7 mouse cellular contexts compared by ENCODE assay signal in genomic region chr5:146220879-146221714, GRCm38 (mm10). TPM values are rescaled to one million over a fixed set of nuclear protein-coding genes. Genes with fewer than 3 reads are reported as not detected.
A peak's percentile ranks its signal among the peaks of the same experiment; 100 is the strongest.
DNase-seq lines count a peak whose midpoint lies in the region; ATAC-seq lines count a peak whose summit lies in the region.

Gene Rnf6 (minus strand): TSS chr5:146221555.

- H3K4me3 ChIP-seq in embryonic facial prominence, embryonic 11.5 days (ENCODE audit: low read depth, low read length), result peak within 1 kb of the TSS; percentile 74
- H3K4me3 ChIP-seq in limb, embryonic 10.5 days, result peak within 1 kb of the TSS; percentile 74
- H3K4me3 ChIP-seq in midbrain, embryonic 13.5 days (replicated peaks), result peak within 1 kb of the TSS; percentile 79

- WGBS in embryonic facial prominence, embryonic 11.5 days, result under 1% methylated on average over 60 of the region's 67 CpGs
- under 1% methylated on average over 67 of the region's 67 CpGs for WGBS in limb, embryonic 10.5 days
- under 1% methylated on average over 65 of the region's 67 CpGs for WGBS in midbrain, embryonic 13.5 days

- DNase-seq in adrenal gland, postnatal 14 days, result peak; percentile 98
- DNase-seq in embryonic facial prominence, embryonic 11.5 days (ENCODE audit: low spot score), result peak; percentile 96
- peak; percentile 97 for DNase-seq in kidney, adult 11 months
- DNase-seq in limb, embryonic 10.5 days (ENCODE audit: low spot score), result peak; percentile 91
- DNase-seq in spleen, adult 12 weeks (ENCODE audit: low spot score), result peak; percentile 83

- peak within 1 kb of the TSS; percentile 91 for H3K27ac ChIP-seq in embryonic facial prominence, embryonic 11.5 days (replicated peaks; ENCODE audit: low read depth, low read length)
- H3K27ac ChIP-seq in limb, embryonic 10.5 days, result peak within 1 kb of the TSS; percentile 96
- H3K27ac ChIP-seq in midbrain, embryonic 13.5 days, result peak within 1 kb of the TSS; percentile 98

- H3K4me2 ChIP-seq in embryonic facial prominence, embryonic 11.5 days (ENCODE audit: low read depth, low read length), result peak within 1 kb of the TSS; percentile 52
- peak within 1 kb of the TSS; percentile 64 for H3K4me2 ChIP-seq in midbrain, embryonic 13.5 days (replicated peaks)

- H3K9me3 ChIP-seq in embryonic facial prominence, embryonic 11.5 days (replicated peaks; ENCODE audit: control insufficient read depth, low read length), result no peaks in the 10 kb centered on the region
- no peaks in the 10 kb centered on the region for H3K9me3 ChIP-seq in limb, embryonic 10.5 days (replicated peaks)
- no peaks in the 10 kb centered on the region for H3K9me3 ChIP-seq in midbrain, embryonic 13.5 days

- ATAC-seq in embryonic facial prominence, embryonic 11.5 days (replicated peaks; ENCODE audit: insufficient number of reproducible peaks, low FRiP score, low TSS enrichment, low read depth), result peak; percentile 99
- peak; percentile 95 for ATAC-seq in granulocyte monocyte progenitor cell, adult 5-6 weeks (replicated peaks; ENCODE audit: poor library complexity, severe bottlenecking)
- peak; percentile 99 for ATAC-seq in midbrain, embryonic 13.5 days

- peak within 1 kb of the TSS; percentile 92 for H3K9ac ChIP-seq in embryonic facial prominence, embryonic 11.5 days (replicated peaks; ENCODE audit: low read length)
- peak within 1 kb of the TSS; percentile 85 for H3K9ac ChIP-seq in midbrain, embryonic 13.5 days (replicated peaks)

- no peaks in the 10 kb centered on the region for H3K4me1 ChIP-seq in embryonic facial prominence, embryonic 11.5 days (ENCODE audit: control insufficient read depth, insufficient read depth, low read length)
- peaks cover 7% of the 10 kb centered on the region for H3K4me1 ChIP-seq in limb, embryonic 10.5 days
- H3K4me1 ChIP-seq in midbrain, embryonic 13.5 days (replicated peaks), result peaks cover 22% of the 10 kb centered on the region

- no peaks in the 10 kb centered on the region for H3K27me3 ChIP-seq in embryonic facial prominence, embryonic 11.5 days (ENCODE audit: control insufficient read depth, insufficient read depth, low read length)
- no peaks in the 10 kb centered on the region for H3K27me3 ChIP-seq in limb, embryonic 10.5 days (ENCODE audit: low read depth, poor library complexity, severe bottlenecking)
- H3K27me3 ChIP-seq in midbrain, embryonic 13.5 days, result no peaks in the 10 kb centered on the region

- H3K36me3 ChIP-seq in embryonic facial prominence, embryonic 11.5 days (replicated peaks; ENCODE audit: control insufficient read depth, insufficient read depth, low read depth, low read length), result no peaks in the 10 kb centered on the region; the same call in 1 of the 2 replicates
- H3K36me3 ChIP-seq in limb, embryonic 10.5 days, result peaks cover 36% of the 10 kb centered on the region
- H3K36me3 ChIP-seq in midbrain, embryonic 13.5 days, result peaks cover 27% of the 10 kb centered on the region

RNA-seq across cellular contexts. Expression of gene Rnf6, which starts in this region (rescaled TPM):
- total RNA-seq in adrenal gland, postnatal 14 days (2021), result 54.8 and 58.1 TPM in 2 replicates
- 23.7 and 29.2 TPM in 2 replicates for polyA plus RNA-seq in embryonic facial prominence, embryonic 11.5 days (2014; fragmentation: Nextera tagmentation; extraction: Ambion mirVana)
- 23.8 and 24.0 TPM in 2 replicates for total RNA-seq in granulocyte monocyte progenitor cell, adult 5-6 weeks (2014; fragmentation: Nextera tagmentation)
- total RNA-seq in granulocyte monocyte progenitor cell, adult 5-6 weeks (2017), result 34.7 and 38.5 TPM in 2 replicates
- 23.4 and 29.1 TPM in 2 replicates for polyA plus RNA-seq in limb, embryonic 10.5 days (2016; fragmentation: Nextera tagmentation; extraction: Ambion mirVana)
- 26.2 and 27.9 TPM in 2 replicates for polyA plus RNA-seq in midbrain, embryonic 13.5 days (2015; fragmentation: Nextera tagmentation; extraction: Ambion mirVana)

Comparison
In these comparisons a context has a peak if more than half of its experiments do, and no peak if none do; other contexts are left out.
1. Peak in every context shown above with its lines: DNase-seq, ATAC-seq, H3K4me3 ChIP-seq and H3K27ac ChIP-seq.